Mouse (Mus musculus): ENCODE data around the gene Vta1. TPM values are rescaled to one million over a fixed set of nuclear protein-coding genes. Genes with fewer than 3 reads are reported as not detected.

Gene Vta1
- total RNA-seq, 2 experiments from 2014 or later = 29.5 to 35.5 TPM

Other genes with a start within 250 kb of the Vta1 start
- gene Adgrg6, start 159.9 kb downstream of the Vta1 start, total RNA-seq (2021) = 1 to 10 TPM; 2.1 to 2.5 TPM
- not detected for gene Nmbr, start within 50 bp of the Vta1 start, total RNA-seq (2021)
- not detected for gene Gje1, start 12.7 kb upstream of the Vta1 start, total RNA-seq (2021)

Data from heart, postnatal 36 days (tissue).